Mouse (Mus musculus): Measurements from ENCODE around the gene Rimbp2.

DNA sequence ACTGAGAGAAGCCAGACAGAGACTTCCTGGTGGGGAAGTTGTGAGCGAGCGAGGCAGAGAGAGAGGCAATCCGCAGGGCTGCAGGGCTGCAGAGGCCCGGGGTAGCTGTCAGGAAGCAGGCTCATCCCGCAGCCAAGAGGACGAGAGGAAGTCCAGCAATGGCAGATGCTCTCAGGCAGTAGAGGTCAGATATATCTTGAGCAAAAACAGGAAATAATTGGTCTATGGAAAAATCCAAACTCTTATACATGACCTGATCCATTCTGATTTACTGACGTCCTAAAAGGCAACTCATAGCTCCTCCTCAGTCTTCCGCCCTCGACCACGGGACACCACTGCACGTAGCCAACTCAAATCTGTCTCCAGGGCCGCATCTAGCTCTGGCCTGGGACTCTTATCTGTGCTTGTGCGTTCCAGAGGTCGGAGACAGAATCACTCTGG, 49.3 kb upstream of the Rimbp2 start:
- TF ChIP-seq CTCF (IDR thresholded peaks at IDR 0.05; ENCODE audit: low read depth) = no peak
- no peak for TF ChIP-seq EP300 (IDR thresholded peaks at IDR 0.05; ENCODE audit: low read depth)

All from heart, postnatal 0 days (tissue).